Mouse (Mus musculus): Measurements from ENCODE around the gene Hcn3. TPM values are rescaled to one million over a fixed set of nuclear protein-coding genes. Genes with fewer than 3 reads are reported as not detected.

The Hcn3 gene
- polyA plus RNA-seq, 1 experiment from 2014 or later = 0.11 TPM

GRCm38 (mm10) chr3:89106881-89107280 is 53.1 kb downstream of the Hcn3 start:
- H3K79me2 ChIP-seq (ENCODE audit: inconsistent target) = no peaks in the 10 kb centered on the region
- H3K27ac ChIP-seq = no peak overlapping the region
- H3K4me3 ChIP-seq (ENCODE audit: inconsistent target) = no peak overlapping the region
- H3K36me3 ChIP-seq (ENCODE audit: inconsistent target) = no peaks in the 10 kb centered on the region

DNA sequence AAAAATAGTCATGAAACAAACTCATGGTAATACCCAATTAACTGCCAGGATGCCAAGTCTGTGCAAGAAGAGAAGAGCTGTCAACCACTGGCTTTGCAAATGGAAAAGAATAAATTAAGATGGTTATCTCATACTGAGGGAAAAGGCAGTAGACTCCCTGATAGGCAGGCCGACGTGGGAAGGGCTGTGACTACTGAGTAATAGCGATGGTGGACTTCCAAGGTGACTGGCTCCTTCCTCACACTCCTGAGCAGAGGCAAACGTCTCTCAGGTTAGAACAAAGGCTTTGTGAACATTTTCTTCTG is 56.8 kb downstream of the Hcn3 start:
- H3K27ac ChIP-seq = peak overlapping the region; percentile 93
- WGBS (ENCODE audit: missing documents) = 15% methylated on average over 4 of the region's 4 CpGs
- H3K79me2 ChIP-seq (ENCODE audit: inconsistent target) = peaks cover 35% of the 10 kb centered on the region

GRCm38 (mm10) chr3:89102495-89103290 is 57.3 kb downstream of the Hcn3 start:
- 24% methylated on average over 12 of the region's 12 CpGs for WGBS (ENCODE audit: missing documents)
- Histone ChIP-seq H3K36me3 (ENCODE audit: inconsistent target) (0 out of 2 replicates have a peak, but pooled peaks cover 5% of the 10 kb centered on the region), H3K27ac (peak overlapping the region; percentile 93), H3K4me3 (ENCODE audit: inconsistent target) (peak overlapping the region; percentile 75; the same call in 1 of the 2 replicates), H3K79me2 (ENCODE audit: inconsistent target) (peaks cover 38% of the 10 kb centered on the region)

More for the DNA sequence above, 56.8 kb downstream of the Hcn3 start:
- 0 out of 2 replicates have a peak, but pooled peaks cover 3% of the 10 kb centered on the region for H3K36me3 ChIP-seq (ENCODE audit: inconsistent target)
- H3K4me3 ChIP-seq (ENCODE audit: inconsistent target) = no peak overlapping the region

DNA sequence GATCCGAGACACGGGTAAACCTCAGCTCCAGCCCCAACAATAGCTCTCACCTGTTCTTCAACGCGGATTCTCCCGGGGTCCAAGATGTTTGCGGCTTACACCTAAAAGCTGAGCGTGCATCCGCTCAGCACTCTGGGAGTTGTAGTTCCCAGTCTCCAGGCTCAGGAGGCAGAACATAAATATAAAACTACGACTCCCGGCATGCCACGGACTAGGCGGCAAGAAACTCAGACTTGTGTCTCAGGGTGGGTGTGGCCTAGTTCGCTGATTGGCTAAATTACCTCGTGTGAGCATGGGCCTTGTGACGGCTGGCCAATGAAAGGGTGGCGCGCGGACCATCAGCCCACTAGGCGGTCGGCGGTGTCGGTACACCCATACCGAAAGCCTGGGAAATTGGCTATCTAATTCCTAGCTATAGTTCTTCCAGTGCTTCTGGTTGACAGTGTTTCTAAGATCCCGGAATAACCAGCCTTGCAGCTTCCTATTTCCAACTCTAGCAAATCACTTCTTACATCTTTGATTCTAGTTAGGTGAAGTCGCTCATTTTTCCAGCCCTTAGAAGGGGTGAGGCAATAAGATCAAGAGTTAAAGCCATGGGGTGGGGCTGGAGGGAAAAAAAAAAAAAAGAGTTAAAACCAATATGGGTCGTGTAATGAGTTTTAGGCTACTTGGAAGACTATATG is 58.0 kb downstream of the Hcn3 start, which contains the start of gene Fdps:
Fdps (minus strand) TSS at position 148 of the 683 bp plus-strand sequence.
- H3K27ac ChIP-seq = peak within 1 kb of the TSS; percentile 93
- 0 out of 2 replicates have a peak, but pooled peaks cover 5% of the 10 kb centered on the region for H3K36me3 ChIP-seq (ENCODE audit: inconsistent target)
- H3K4me3 ChIP-seq (ENCODE audit: inconsistent target) = peak within 1 kb of the TSS; percentile 75
- H3K79me2 ChIP-seq (ENCODE audit: inconsistent target) = peaks cover 38% of the 10 kb centered on the region
- WGBS (ENCODE audit: missing documents) = 0% methylated on average over 25 of the region's 26 CpGs

DNA sequence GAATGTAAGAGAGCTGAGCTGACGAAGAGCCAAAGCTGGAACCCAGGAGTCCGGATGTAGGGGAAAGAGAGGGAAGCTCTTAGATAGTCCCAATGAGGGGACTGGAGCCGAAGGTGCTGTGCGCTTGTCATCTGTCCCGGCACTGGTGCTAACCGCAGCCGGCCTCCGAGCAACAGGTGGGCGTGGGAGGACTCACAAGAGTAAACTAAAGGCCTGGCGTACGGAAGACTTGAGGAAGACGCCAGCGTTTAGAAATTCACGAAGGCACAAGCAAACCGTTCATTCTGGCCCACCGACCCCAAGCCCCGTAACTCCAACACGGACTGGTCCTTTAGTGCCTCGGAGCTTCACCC is 58.6 kb downstream of the Hcn3 start:
- Histone ChIP-seq H3K79me2 (ENCODE audit: inconsistent target) (peaks cover 38% of the 10 kb centered on the region), H3K27ac (peak overlapping the region; percentile 93), H3K4me3 (ENCODE audit: inconsistent target) (peak overlapping the region; percentile 75), H3K36me3 (ENCODE audit: inconsistent target) (0 out of 2 replicates have a peak, but pooled peaks cover 5% of the 10 kb centered on the region)
- WGBS (ENCODE audit: missing documents) = under 1% methylated on average over 19 of the region's 19 CpGs

GRCm38 (mm10) chr3:89100811-89101210 is 59.2 kb downstream of the Hcn3 start, which contains the start of gene Gm43738:
TSS of gene Gm43738 (minus strand) at chr3:89101099.
- peaks cover 38% of the 10 kb centered on the region for H3K79me2 ChIP-seq (ENCODE audit: inconsistent target)
- peak within 1 kb of the TSS; percentile 75 for H3K4me3 ChIP-seq (ENCODE audit: inconsistent target)
- H3K27ac ChIP-seq = peak within 1 kb of the TSS; percentile 93
- WGBS (ENCODE audit: missing documents) = 35% methylated on average over 5 of the region's 7 CpGs
- H3K36me3 ChIP-seq (ENCODE audit: inconsistent target) = 0 out of 2 replicates have a peak, but pooled peaks cover 11% of the 10 kb centered on the region

Other genes starting within 250 kb of the Hcn3 start
- gene Msto1, start 246.2 kb downstream of the Hcn3 start, polyA plus RNA-seq (2018) = 11.2 to 22.5 TPM (median 13.4 TPM) in 3 replicates
- 11.3 to 14.9 TPM (median 12.2 TPM) in 3 replicates for gene Ash1l, start 209.6 kb downstream of the Hcn3 start, polyA plus RNA-seq (2018)
- gene Dap3, start 209.0 kb downstream of the Hcn3 start, polyA plus RNA-seq (2018) = 20.8 to 37.1 TPM (median 35.9 TPM) in 3 replicates
- 8.1 to 14.4 TPM (median 11.2 TPM) in 3 replicates for gene Rusc1, start 66.9 kb downstream of the Hcn3 start, polyA plus RNA-seq (2018)
- gene Gm43738, start 59.1 kb downstream of the Hcn3 start, polyA plus RNA-seq (2018) = not detected in 3 replicates
- 31.5 to 168 TPM (median 106 TPM) in 3 replicates for gene Fdps, start 58.2 kb downstream of the Hcn3 start, polyA plus RNA-seq (2018)
- not detected in 3 replicates for gene Pklr, start 24.1 kb downstream of the Hcn3 start, polyA plus RNA-seq (2018)
- 19.9 to 35.6 TPM (median 25.1 TPM) in 3 replicates for gene Clk2, start 4.6 kb upstream of the Hcn3 start, polyA plus RNA-seq (2018)
- 79.6 to 84.3 TPM (median 80.5 TPM) in 3 replicates for gene Scamp3, start 17.3 kb upstream of the Hcn3 start, polyA plus RNA-seq (2018)
- gene Fam189b, start 22.9 kb upstream of the Hcn3 start, polyA plus RNA-seq (2018) = 1.1 to 4.4 TPM (median 1.9 TPM) in 3 replicates
- 205 to 294 TPM (median 220 TPM) in 3 replicates for gene Gba, start 42.7 kb upstream of the Hcn3 start, polyA plus RNA-seq (2018)
- 0.17 to 0.68 TPM (median 0.34 TPM) in 3 replicates for gene Thbs3, start 55.0 kb upstream of the Hcn3 start, polyA plus RNA-seq (2018)
- 55.2 to 102 TPM (median 79.3 TPM) in 3 replicates for gene Mtx1, start 66.9 kb upstream of the Hcn3 start, polyA plus RNA-seq (2018)
- gene Muc1, start 68.9 kb upstream of the Hcn3 start, polyA plus RNA-seq (2018) = not detected in 3 replicates
- 30.5 to 54.3 TPM (median 43.8 TPM) in 3 replicates for gene Krtcap2, start 85.8 kb upstream of the Hcn3 start, polyA plus RNA-seq (2018)
- gene Trim46, start 86.1 kb upstream of the Hcn3 start, polyA plus RNA-seq (2018) = 0.22 TPM in 1 of 3 replicates, not detected in the others
- gene Dpm3, start 99.2 kb upstream of the Hcn3 start, polyA plus RNA-seq (2018) = 23.7 to 90.4 TPM (median 70.3 TPM) in 3 replicates
- 18.0 to 31.9 TPM (median 31.9 TPM) in 3 replicates for gene Slc50a1, start 110.4 kb upstream of the Hcn3 start, polyA plus RNA-seq (2018)
- gene Efna1, start 120.9 kb upstream of the Hcn3 start, polyA plus RNA-seq (2018) = 0.20 to 0.25 TPM in 2 of 3 replicates, not detected in the other
- gene Efna3, start 162.8 kb upstream of the Hcn3 start, polyA plus RNA-seq (2018) = not detected in 3 replicates
- not detected in 3 replicates for gene Efna4, start 177.8 kb upstream of the Hcn3 start, polyA plus RNA-seq (2018)
- 143 to 250 TPM (median 157 TPM) in 3 replicates for gene Adam15, start 189.8 kb upstream of the Hcn3 start, polyA plus RNA-seq (2018)
- not detected in 3 replicates for gene Dcst2, start 201.8 kb upstream of the Hcn3 start, polyA plus RNA-seq (2018)
- not detected in 3 replicates for gene Dcst1, start 205.1 kb upstream of the Hcn3 start, polyA plus RNA-seq (2018)
- gene Zbtb7b, start 234.6 kb upstream of the Hcn3 start, polyA plus RNA-seq (2018) = 41.6 to 50.1 TPM (median 42.1 TPM) in 3 replicates
- not detected in 3 replicates for gene Lenep, start 242.6 kb upstream of the Hcn3 start, polyA plus RNA-seq (2018)

All from macrophage (primary cell).